Mouse (Mus musculus) cerebellum, adult 2 months (tissue): Measurements from ENCODE around the gene Nat9.

Experiments
- CTCF ChIP-seq: fragments of 200-500 bp; IDR thresholded peaks from 2 replicates; pipeline ENCODE4 v1.5.1; 2011; ENCODE audit warnings: low read depth, mild to moderate bottlenecking, control low read depth, low read length, moderate library complexity, borderline replicate concordance; ENCODE audit not compliant: insufficient read depth
- POLR2A ChIP-seq: fragments of 200-500 bp; IDR thresholded peaks from 2 replicates; pipeline ENCODE4 v1.6.1; 2011; ENCODE audit warnings: low read length, control low read depth, borderline replicate concordance; ENCODE audit not compliant: insufficient read depth

- TF ChIP-seq CTCF (no peak), POLR2A (no peak)
Measured at GRCm38 (mm10) chr11:115177559-115178195, 10.0 kb downstream of the Nat9 start.
